Mouse (Mus musculus): ENCODE data around the gene Cr1l. TPM values are rescaled to one million over a fixed set of nuclear protein-coding genes. Genes with fewer than 3 reads are reported as not detected.

Gene Cr1l
- 57.0 and 67.3 TPM in 2 replicates for polyA plus RNA-seq (2014; fragmentation: Nextera tagmentation; extraction: Ambion mirVana)

GRCm38 (mm10) chr1:195130953-195131674 lies at the start of gene Cr1l:
Cr1l (minus strand) TSS chr1:195131586.
- Histone ChIP-seq H3K27ac (replicated peaks; ENCODE audit: low read depth, low read length) (peak within 1 kb of the TSS; percentile 97), H3K9me3 (ENCODE audit: control insufficient read depth, low read length) (no peaks in the 10 kb centered on the region), H3K36me3 (ENCODE audit: control insufficient read depth, insufficient read depth, low read length) (peaks cover 15% of the 10 kb centered on the region), H3K4me3 (ENCODE audit: low read depth, low read length) (peak within 1 kb of the TSS; percentile 54), H3K9ac (ENCODE audit: low read depth, low read length) (peak within 1 kb of the TSS; percentile 88), H3K4me1 (ENCODE audit: control insufficient read depth, insufficient read depth, low read length) (0 out of 2 replicates have a peak, but pooled peaks cover 4% of the 10 kb centered on the region), H3K27me3 (replicated peaks; ENCODE audit: control insufficient read depth, insufficient read depth, low read length) (no peaks in the 10 kb centered on the region), H3K4me2 (ENCODE audit: low read depth, low read length) (peak within 1 kb of the TSS; percentile 66)
- DNase-seq (ENCODE audit: low spot score) (peak; percentile 97), ATAC-seq (ENCODE audit: low read depth) (peak; percentile 100)
- under 1% methylated on average over 31 of the region's 31 CpGs for WGBS

DNA sequence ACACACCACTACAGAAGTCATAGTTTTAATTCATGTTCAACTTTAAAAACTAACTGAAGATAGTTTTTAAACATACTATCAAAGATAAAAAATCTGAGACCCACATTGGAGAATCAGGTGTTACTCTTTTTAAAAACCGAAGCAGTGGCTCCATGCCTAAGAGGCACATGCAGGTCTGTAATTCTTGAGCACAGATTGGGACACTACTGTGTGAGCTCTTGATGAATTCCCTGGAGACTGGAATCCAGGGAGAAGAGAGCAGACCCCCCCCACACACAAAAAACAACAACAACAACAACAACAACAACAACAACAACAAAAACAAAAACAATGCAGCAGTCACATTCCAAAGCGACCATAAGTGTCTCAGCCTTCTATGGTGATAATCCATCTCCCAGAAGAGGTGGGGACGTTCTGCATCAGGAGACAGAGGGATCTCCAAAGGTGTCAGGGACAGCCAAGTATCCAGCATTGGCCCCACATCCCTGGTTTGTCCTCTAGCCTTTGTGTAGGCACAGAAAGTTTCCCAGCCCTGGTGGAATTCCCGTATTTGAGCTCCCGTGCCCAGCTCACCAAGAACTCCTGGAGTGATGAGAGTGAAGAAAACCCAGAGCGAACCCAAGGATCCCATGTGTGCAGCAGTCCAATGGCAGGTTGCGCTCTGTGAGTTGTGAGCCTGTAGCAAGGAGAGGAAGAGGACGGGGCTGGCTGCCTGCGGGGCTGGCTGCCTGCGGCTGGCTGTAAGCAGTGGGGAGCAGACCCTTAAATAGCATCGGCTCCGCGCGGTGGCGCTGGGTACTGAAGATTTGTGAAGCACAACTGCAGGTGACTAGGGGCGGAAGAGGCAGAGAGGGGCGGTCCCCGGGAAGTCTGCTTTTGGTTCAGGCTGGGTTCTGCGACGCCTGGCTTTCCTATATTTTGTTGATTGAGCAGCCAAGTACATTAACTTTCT lies 44.9 kb upstream of the Cr1l start, which contains the start of gene Cr2:
Cr2 (minus strand) TSS at position 737 of the 952 bp plus-strand sequence.
- H3K4me3 ChIP-seq (ENCODE audit: low read depth, low read length), result peak within 1 kb of the TSS; percentile 26
- peak within 1 kb of the TSS; percentile 55 for H3K4me2 ChIP-seq (ENCODE audit: low read depth, low read length)
- DNase-seq (ENCODE audit: low spot score) (peak; percentile 79), ATAC-seq (ENCODE audit: low read depth) (peak; percentile 94)
- H3K4me1 ChIP-seq (ENCODE audit: control insufficient read depth, insufficient read depth, low read length), result no peaks in the 10 kb centered on the region
- H3K9me3 ChIP-seq (ENCODE audit: control insufficient read depth, low read length), result no peaks in the 10 kb centered on the region
- H3K27ac ChIP-seq (replicated peaks; ENCODE audit: low read depth, low read length), result no peak within 1 kb of the TSS
- H3K27me3 ChIP-seq (replicated peaks; ENCODE audit: control insufficient read depth, insufficient read depth, low read length), result peaks cover 5% of the 10 kb centered on the region; the same call in 1 of the 2 replicates
- H3K36me3 ChIP-seq (ENCODE audit: control insufficient read depth, insufficient read depth, low read length), result no peaks in the 10 kb centered on the region
- 10% methylated on average over 18 of the region's 20 CpGs for WGBS
- peak within 1 kb of the TSS; percentile 35; the same call in 1 of the 2 replicates for H3K9ac ChIP-seq (ENCODE audit: low read depth, low read length)

GRCm38 (mm10) chr1:195164996-195165755 lies 33.8 kb upstream of the Cr1l start:
- 80% methylated on average over 9 of the region's 9 CpGs for WGBS
- Histone ChIP-seq H3K4me1 (ENCODE audit: control insufficient read depth, insufficient read depth, low read length) (no peaks in the 10 kb centered on the region), H3K4me3 (ENCODE audit: low read depth, low read length) (no peak overlapping the region), H3K9me3 (ENCODE audit: control insufficient read depth, low read length) (no peaks in the 10 kb centered on the region), H3K27ac (replicated peaks; ENCODE audit: low read depth, low read length) (no peak overlapping the region), H3K27me3 (replicated peaks; ENCODE audit: control insufficient read depth, insufficient read depth, low read length) (no peaks in the 10 kb centered on the region), H3K9ac (ENCODE audit: low read depth, low read length) (no peak overlapping the region), H3K36me3 (ENCODE audit: control insufficient read depth, insufficient read depth, low read length) (no peaks in the 10 kb centered on the region), H3K4me2 (ENCODE audit: low read depth, low read length) (no peak overlapping the region)
- DNase-seq (ENCODE audit: low spot score) (no peak), ATAC-seq (ENCODE audit: low read depth) (no peak)

GRCm38 (mm10) chr1:195132070-195132469 lies 684 bp upstream of the Cr1l start:
- WGBS, result 38% methylated on average over 3 of the region's 3 CpGs
- peak; percentile 2 for DNase-seq (ENCODE audit: low spot score)
- no peaks in the 10 kb centered on the region for H3K27me3 ChIP-seq (replicated peaks; ENCODE audit: control insufficient read depth, insufficient read depth, low read length)
- H3K4me1 ChIP-seq (ENCODE audit: control insufficient read depth, insufficient read depth, low read length), result 0 out of 2 replicates have a peak, but pooled peaks cover 4% of the 10 kb centered on the region
- H3K9me3 ChIP-seq (ENCODE audit: control insufficient read depth, low read length), result no peaks in the 10 kb centered on the region
- ATAC-seq (ENCODE audit: low read depth), result no peak
- peaks cover 11% of the 10 kb centered on the region for H3K36me3 ChIP-seq (ENCODE audit: control insufficient read depth, insufficient read depth, low read length)
- peak overlapping the region; percentile 66 for H3K4me2 ChIP-seq (ENCODE audit: low read depth, low read length)
- no peak overlapping the region for H3K9ac ChIP-seq (ENCODE audit: low read depth, low read length)
- H3K27ac ChIP-seq (replicated peaks; ENCODE audit: low read depth, low read length), result peak overlapping the region; percentile 97; the same call in 1 of the 2 replicates
- peak overlapping the region; percentile 54 for H3K4me3 ChIP-seq (ENCODE audit: low read depth, low read length)

DNA sequence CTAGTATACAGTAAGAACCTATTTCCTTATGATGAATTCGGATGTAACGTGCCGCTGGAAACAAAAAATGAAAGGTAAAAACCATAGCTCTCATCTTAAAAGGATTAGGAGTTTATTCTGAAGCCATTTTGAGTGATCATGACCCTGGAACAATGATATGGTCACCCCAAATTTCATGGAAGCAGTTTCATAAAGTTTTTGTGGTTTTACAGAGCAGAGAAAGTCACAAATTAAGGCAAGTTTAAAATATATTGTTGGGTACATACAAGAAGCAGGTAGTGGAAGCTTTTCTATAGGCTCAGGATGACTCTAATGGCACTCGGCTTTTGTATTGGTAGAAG lies 259 bp upstream of the Cr1l start:
- WGBS, result 24% methylated on average over 4 of the region's 4 CpGs
- no peaks in the 10 kb centered on the region for H3K27me3 ChIP-seq (replicated peaks; ENCODE audit: control insufficient read depth, insufficient read depth, low read length)
- peaks cover 14% of the 10 kb centered on the region for H3K36me3 ChIP-seq (ENCODE audit: control insufficient read depth, insufficient read depth, low read length)
- no peak for DNase-seq (ENCODE audit: low spot score)
- peak overlapping the region; percentile 54 for H3K4me3 ChIP-seq (ENCODE audit: low read depth, low read length)
- ATAC-seq (ENCODE audit: low read depth), result no peak
- H3K4me2 ChIP-seq (ENCODE audit: low read depth, low read length), result peak overlapping the region; percentile 66
- H3K4me1 ChIP-seq (ENCODE audit: control insufficient read depth, insufficient read depth, low read length), result 0 out of 2 replicates have a peak, but pooled peaks cover 4% of the 10 kb centered on the region
- H3K9me3 ChIP-seq (ENCODE audit: control insufficient read depth, low read length), result no peaks in the 10 kb centered on the region
- H3K27ac ChIP-seq (replicated peaks; ENCODE audit: low read depth, low read length), result peak overlapping the region; percentile 97
- H3K9ac ChIP-seq (ENCODE audit: low read depth, low read length), result peak overlapping the region; percentile 88

GRCm38 (mm10) chr1:195130479-195130878 lies 907 bp downstream of the Cr1l start:
- DNase-seq (ENCODE audit: low spot score) (peak; percentile 2), ATAC-seq (ENCODE audit: low read depth) (no peak)
- Histone ChIP-seq H3K27me3 (replicated peaks; ENCODE audit: control insufficient read depth, insufficient read depth, low read length) (no peaks in the 10 kb centered on the region), H3K9ac (ENCODE audit: low read depth, low read length) (peak overlapping the region; percentile 88), H3K27ac (replicated peaks; ENCODE audit: low read depth, low read length) (peak overlapping the region; percentile 97), H3K36me3 (ENCODE audit: control insufficient read depth, insufficient read depth, low read length) (peaks cover 20% of the 10 kb centered on the region), H3K4me2 (ENCODE audit: low read depth, low read length) (peak overlapping the region; percentile 66), H3K9me3 (ENCODE audit: control insufficient read depth, low read length) (no peaks in the 10 kb centered on the region), H3K4me3 (ENCODE audit: low read depth, low read length) (peak overlapping the region; percentile 54), H3K4me1 (ENCODE audit: control insufficient read depth, insufficient read depth, low read length) (0 out of 2 replicates have a peak, but pooled peaks cover 4% of the 10 kb centered on the region)
- 12% methylated on average over 2 of the region's 2 CpGs for WGBS

GRCm38 (mm10) chr1:195129867-195130266 lies 1.5 kb downstream of the Cr1l start:
- Histone ChIP-seq H3K9me3 (ENCODE audit: control insufficient read depth, low read length) (no peaks in the 10 kb centered on the region), H3K4me1 (ENCODE audit: control insufficient read depth, insufficient read depth, low read length) (0 out of 2 replicates have a peak, but pooled peaks cover 4% of the 10 kb centered on the region), H3K4me3 (ENCODE audit: low read depth, low read length) (no peak overlapping the region), H3K27ac (replicated peaks; ENCODE audit: low read depth, low read length) (no peak overlapping the region), H3K9ac (ENCODE audit: low read depth, low read length) (no peak overlapping the region), H3K4me2 (ENCODE audit: low read depth, low read length) (peak overlapping the region; percentile 29; the same call in 1 of the 2 replicates), H3K36me3 (ENCODE audit: control insufficient read depth, insufficient read depth, low read length) (peaks cover 25% of the 10 kb centered on the region), H3K27me3 (replicated peaks; ENCODE audit: control insufficient read depth, insufficient read depth, low read length) (no peaks in the 10 kb centered on the region)
- no peak for DNase-seq (ENCODE audit: low spot score)
- no peak for ATAC-seq (ENCODE audit: low read depth)
- WGBS, result 83% methylated on average over 1 of the region's 1 CpGs

GRCm38 (mm10) chr1:195114414-195114813 lies 17.0 kb downstream of the Cr1l start:
- no peaks in the 10 kb centered on the region for H3K9me3 ChIP-seq (ENCODE audit: control insufficient read depth, low read length)
- no peak overlapping the region for H3K27ac ChIP-seq (replicated peaks; ENCODE audit: low read depth, low read length)
- H3K4me3 ChIP-seq (ENCODE audit: low read depth, low read length), result no peak overlapping the region
- ATAC-seq (ENCODE audit: low read depth) (no peak), DNase-seq (ENCODE audit: low spot score) (no peak)
- no peaks in the 10 kb centered on the region for H3K4me1 ChIP-seq (ENCODE audit: control insufficient read depth, insufficient read depth, low read length)
- no peak overlapping the region for H3K9ac ChIP-seq (ENCODE audit: low read depth, low read length)
- peaks cover 68% of the 10 kb centered on the region for H3K36me3 ChIP-seq (ENCODE audit: control insufficient read depth, insufficient read depth, low read length)
- H3K27me3 ChIP-seq (replicated peaks; ENCODE audit: control insufficient read depth, insufficient read depth, low read length), result no peaks in the 10 kb centered on the region
- H3K4me2 ChIP-seq (ENCODE audit: low read depth, low read length), result no peak overlapping the region
- 87% methylated on average over 1 of the region's 1 CpGs for WGBS
